Mouse (Mus musculus): Measurements from ENCODE around the gene Mylk.
"Not testable (repeated sequence)": the region's sequence is repeated elsewhere in the genome, so short reads cannot be mapped to it uniquely, and the experiment has no call there.

Gene Mylk

DNA sequence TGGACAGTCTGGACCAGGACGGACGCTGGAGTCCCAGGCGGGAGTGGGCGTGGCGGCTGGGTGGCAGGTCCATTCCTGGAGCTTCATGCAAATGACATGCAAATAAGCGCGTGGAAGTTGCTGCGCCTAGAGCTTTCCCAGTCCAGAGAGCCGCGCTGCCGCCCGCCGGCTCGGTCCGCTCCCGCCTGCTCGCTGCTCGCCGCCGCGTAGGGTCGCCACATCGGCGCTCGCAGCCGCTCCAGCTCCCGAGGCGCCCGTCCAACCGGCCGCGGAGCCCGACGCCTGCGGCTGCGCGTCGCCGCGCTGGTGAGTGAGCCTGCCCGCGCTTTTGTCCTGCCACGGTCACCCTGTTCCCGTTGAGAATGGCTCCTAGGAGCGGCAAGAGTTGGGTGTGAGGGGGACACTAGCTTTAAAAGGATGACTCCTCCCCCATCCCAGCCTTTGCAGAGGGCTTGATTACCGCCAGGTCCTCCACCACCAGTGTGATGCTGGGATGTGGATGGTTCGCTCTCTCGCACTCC lies at the start of gene Mylk:
Gene Mylk, plus strand, starts transcription at position 146 of the 521 bp plus-strand sequence.
- DNase-seq = peak; percentile 18

DNA sequence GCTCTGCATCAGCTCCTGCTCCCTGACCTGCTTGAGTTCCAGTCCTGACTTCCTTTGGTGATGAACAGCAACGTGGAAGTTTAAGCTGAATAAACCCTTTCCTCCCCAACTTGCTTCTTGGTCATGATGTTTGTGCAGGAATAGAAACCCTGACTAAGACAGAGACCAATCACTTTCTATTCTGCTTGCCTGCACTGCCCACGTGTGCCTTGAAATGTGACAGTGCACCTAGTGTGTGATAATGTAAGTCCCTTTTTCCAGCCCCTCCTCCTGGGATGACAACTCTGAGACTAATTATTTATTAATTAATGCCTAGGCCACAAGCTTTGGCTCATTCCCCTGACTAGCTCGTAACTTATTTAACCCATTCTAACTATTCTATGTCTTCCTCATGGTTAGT lies 46.3 kb upstream of the Mylk start:
- DNase-seq = not testable (repeated sequence)

DNA sequence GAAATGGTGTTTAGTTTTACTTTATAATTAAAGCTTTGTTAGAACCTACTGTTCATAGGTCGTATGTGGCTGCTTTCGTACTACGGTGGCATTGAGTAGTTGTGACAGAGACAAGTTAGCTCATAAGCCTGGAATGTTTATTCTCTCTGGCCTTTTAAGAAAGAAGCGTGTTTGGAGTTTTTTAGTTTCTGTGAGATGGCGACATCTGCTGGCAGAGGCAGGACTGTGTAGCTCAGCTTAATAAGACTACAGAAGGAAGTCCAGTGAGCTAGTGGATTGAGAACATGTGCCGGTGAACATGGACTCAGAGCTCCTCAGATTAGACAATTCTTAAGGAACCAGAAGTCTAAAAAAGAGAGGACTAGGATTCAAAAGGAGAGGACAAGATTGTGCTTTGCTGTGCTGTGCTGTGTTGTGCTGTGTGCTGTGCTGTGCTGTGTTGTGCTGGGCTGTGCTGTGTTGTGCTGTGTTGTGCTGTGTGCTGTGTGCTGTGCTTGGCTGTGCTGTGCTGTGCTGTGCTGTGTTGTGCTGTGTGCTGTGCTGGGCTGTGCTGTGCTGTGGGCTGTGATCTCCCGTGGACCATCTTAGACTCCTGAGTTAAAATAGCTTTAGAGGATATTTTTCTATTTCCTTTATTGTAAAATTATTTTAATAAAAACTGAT lies 44.7 kb upstream of the Mylk start:
- DNase-seq = peak; percentile 73

- DNase-seq = no peak
These were observed 44.2 kb upstream of the Mylk start for GRCm38 (mm10) chr16:34700828-34701216.

- no peak for DNase-seq
These were observed 39.0 kb upstream of the Mylk start for GRCm38 (mm10) chr16:34706019-34706418.

GRCm38 (mm10) chr16:34706487-34706946 lies 38.5 kb upstream of the Mylk start:
- no peak for DNase-seq

DNA sequence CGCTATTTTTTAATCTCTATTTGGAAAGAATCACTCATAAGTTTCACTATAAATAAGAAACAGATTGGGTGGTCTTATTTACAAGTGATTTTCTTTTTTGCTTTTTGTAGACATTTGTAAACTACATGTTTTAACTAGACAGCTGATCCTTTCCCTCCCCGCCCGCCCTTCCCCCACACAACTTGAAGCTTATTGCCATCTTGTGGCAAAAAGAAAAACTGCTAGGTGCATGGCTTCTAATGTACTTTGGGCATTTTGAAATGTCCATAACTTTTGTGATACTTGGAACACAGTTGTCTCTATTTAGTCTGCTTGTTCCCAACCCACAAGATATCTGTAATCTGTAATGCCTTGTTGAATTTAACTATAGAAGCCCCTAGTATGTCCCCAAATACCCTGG lies 33.5 kb upstream of the Mylk start:
- no peak for DNase-seq

DNA sequence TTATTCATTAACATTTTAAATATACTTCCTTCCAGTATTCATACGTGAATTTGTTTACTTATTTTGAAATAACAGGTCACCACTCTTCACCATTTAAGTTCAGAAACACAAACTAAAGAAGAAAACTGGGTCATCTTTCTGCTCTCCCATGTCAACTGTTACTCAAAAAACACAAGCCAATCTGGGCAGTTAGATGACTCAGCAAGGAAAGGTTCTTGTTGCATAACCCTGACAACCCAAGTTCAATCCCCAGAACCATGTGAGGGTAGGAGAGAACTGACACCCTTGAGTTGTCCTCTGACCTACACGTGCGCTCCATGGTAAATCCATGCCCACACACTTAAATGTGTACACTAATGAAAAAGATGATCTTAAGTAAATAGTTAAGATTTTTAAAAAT lies 19.9 kb upstream of the Mylk start:
- no peak for DNase-seq

- DNase-seq = not testable (repeated sequence)
These were observed 16.4 kb upstream of the Mylk start for GRCm38 (mm10) chr16:34728610-34729009.

GRCm38 (mm10) chr16:34729371-34729770 lies 15.6 kb upstream of the Mylk start:
- DNase-seq = no peak

DNA sequence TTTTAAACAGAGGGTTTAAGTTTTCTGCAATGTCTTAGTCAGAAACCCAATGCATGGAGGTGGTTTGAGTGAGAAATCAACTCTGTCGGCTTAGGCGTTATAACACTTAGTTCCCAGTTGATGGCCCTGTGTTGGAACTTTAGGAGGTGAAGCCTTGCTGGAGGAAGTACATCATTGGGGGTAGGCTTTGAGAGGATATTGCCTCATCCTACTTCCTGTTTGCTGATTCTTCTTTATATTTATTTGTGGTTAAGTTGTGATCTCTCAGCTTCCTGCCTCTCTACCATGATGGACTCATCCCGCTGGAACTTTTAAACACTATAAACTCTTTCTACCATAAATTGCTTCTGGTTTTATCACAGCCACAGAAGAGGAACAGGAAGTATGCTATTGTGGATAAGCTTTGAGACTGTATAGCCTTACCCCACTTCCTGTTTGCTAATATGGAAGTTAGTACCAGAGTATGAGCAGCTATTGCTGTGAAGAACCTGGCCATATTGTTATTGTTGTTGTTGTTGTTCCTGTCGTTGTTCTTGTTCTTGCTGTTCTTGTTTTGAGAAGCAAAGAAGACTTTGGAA lies 6.3 kb upstream of the Mylk start:
- no peak for DNase-seq

- DNase-seq = no peak
These were observed 2.1 kb upstream of the Mylk start for GRCm38 (mm10) chr16:34742930-34743329.

- no peak for DNase-seq
These were observed 3.2 kb downstream of the Mylk start for GRCm38 (mm10) chr16:34748081-34748720.

DNA sequence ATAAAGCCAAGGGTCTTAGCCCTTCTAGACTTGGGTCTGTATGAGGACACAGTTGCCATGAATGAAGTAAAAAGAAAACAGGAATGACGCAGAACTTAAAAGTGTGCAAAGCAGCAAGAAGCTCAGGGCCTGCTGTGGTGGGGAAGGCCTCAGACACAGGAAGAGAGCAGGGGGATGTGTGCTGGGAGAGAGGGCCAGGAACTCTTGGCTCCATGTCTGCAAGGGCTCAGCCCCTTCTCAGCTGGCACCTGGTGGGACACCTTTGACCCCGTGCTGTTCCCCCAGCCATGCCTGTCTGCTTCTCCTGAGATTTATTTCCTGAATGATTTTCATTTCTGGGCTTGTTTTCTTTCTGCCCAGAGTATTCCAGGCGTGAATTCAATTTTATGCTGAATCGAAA lies 4.5 kb downstream of the Mylk start:
- no peak for DNase-seq

DNA sequence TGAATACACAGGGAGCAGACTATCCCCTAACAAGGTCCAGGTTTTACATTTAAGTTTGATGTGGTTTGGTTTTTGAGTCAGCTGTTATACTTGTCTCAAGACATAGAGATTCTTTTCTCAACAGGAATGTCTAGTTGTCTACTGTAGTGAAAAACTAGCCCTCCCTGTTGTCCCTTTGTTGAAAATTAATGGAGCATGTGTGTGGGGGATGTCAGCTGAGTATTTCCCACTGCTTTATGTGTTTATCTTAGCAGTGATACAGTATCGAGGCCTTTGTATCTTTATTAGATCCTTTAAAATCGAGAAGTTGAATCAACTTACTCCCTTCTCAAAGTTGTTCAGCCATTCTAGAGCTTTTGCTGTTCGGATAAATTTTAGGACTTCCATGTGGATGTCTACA lies 7.0 kb downstream of the Mylk start:
- no peak for DNase-seq

DNA sequence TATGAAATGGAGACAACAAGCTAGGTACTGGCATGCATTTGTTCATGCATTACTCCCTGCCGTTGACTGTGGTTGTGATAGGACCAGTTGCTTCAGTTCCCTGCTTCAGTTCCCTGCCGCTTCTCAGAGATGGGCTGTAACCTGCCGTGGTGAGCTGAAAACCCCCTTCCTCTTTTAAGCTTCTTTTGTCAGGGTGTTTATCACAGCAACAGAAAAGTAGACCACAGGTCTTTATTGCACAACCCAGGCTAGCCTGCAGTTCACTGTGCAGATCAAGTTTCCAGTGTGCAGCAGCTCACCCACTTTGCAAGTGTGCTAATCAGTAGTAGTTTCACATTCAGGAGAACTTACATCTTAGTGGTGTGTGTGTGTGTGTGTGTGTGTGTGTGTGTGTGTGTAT lies 8.0 kb downstream of the Mylk start:
- no peak for DNase-seq

GRCm38 (mm10) chr16:34756991-34757390 lies 12.0 kb downstream of the Mylk start:
- no peak for DNase-seq

GRCm38 (mm10) chr16:34758205-34758604 lies 13.2 kb downstream of the Mylk start:
- no peak for DNase-seq

GRCm38 (mm10) chr16:34763959-34764591 lies 19.1 kb downstream of the Mylk start:
- DNase-seq = no peak

GRCm38 (mm10) chr16:34765666-34766065 lies 20.7 kb downstream of the Mylk start:
- DNase-seq = no peak

GRCm38 (mm10) chr16:34766193-34766592 lies 21.2 kb downstream of the Mylk start:
- DNase-seq = no peak

GRCm38 (mm10) chr16:34767443-34767842 lies 22.4 kb downstream of the Mylk start:
- DNase-seq = no peak

- no peak for DNase-seq
These were observed 23.4 kb downstream of the Mylk start for GRCm38 (mm10) chr16:34768436-34768835.

DNA sequence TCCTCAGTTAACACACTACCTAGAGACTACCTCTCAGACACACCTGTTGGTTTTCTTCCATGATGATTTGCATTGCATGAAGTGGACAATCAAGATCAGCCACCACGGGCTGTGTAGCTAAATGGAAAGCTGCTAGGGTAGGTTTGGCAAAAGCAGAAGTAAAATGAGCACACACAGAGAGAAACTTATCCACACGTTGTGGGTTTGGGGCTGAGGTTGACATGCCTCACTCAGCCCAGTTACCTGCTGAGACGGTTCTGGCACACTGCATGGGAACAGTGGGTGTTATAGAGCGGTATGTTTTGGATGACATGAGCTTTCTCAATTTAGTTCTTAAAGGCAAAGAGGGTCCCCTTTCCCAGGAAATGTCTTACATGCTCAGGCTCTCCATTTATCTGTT lies 25.1 kb downstream of the Mylk start:
- DNase-seq = no peak

All from cerebellum, adult 9-10 months (tissue).